Mouse (Mus musculus): ENCODE measurements at regions not wholly inside any gene's neighbourhood (a gene's known extent, or its start where the extent isn't known, plus 50 kb on each side); places are given as distances from the start of the nearest gene placed in this dataset.
A peak's percentile ranks its signal among the peaks of the same experiment; 100 is the strongest.

DNA sequence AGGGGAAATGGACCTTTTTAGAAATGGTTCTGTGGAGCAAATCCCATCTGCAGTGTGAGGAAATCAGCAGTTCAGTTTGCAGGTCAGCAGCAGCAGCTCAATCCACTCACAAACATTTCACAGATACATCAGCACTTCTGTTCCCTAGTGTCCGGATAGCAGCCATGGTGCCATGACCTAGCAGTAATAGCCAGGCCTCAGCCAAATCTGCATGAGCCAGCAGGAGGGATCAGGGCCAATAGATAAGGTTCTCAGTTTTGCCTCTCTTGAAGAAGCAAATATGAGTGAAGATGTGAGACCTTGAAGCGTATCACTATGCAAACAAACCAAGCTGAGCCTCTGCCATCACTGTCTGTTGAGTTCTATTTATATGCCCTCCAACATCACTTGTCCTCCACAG is 380.7 kb upstream of the Chrm3 start:
- no peak for DNase-seq (ENCODE audit: low read depth)
- TF ChIP-seq CTCF (IDR thresholded peaks at IDR 0.05; ENCODE audit: borderline replicate concordance, extremely low read depth, insufficient read depth, insufficient read length) = no peak
- TF ChIP-seq POLR2A (IDR thresholded peaks at IDR 0.05; ENCODE audit: borderline replicate concordance, extremely low read depth, insufficient read depth, insufficient read length, poor library complexity, severe bottlenecking) = no peak

DNA sequence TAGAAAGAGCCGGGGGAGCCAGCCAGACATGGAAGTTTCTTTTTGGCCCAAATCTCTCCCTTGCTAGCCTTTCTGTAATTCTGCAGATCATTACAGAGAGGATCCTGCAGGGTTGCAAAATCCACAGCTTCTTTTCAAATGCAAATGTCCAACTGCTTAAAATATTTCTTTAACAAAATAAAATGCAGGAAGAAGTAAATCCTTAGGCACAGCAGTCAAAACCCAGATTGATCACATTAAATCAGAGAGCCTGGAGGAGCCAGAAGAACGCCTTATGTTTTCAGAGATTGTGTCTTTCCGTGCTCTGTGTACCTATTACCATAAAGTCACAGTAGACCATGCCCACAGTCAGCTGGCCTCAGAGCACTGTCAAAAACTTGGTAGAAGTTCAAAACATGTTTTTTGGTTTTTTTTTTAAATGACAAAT is 365.1 kb upstream of the Chrm3 start:
- DNase-seq (ENCODE audit: low read depth) = peak; percentile 68
- TF ChIP-seq POLR2A (IDR thresholded peaks at IDR 0.05; ENCODE audit: borderline replicate concordance, extremely low read depth, insufficient read depth, insufficient read length, poor library complexity, severe bottlenecking) = no peak
- TF ChIP-seq CTCF (IDR thresholded peaks at IDR 0.05; ENCODE audit: borderline replicate concordance, extremely low read depth, insufficient read depth, insufficient read length) = no peak

GRCm38 (mm10) chr13:10725335-10725734 is 364.7 kb upstream of the Chrm3 start:
- no peak for DNase-seq (ENCODE audit: low read depth)
- TF ChIP-seq CTCF (IDR thresholded peaks at IDR 0.05; ENCODE audit: borderline replicate concordance, extremely low read depth, insufficient read depth, insufficient read length) (no peak), POLR2A (IDR thresholded peaks at IDR 0.05; ENCODE audit: borderline replicate concordance, extremely low read depth, insufficient read depth, insufficient read length, poor library complexity, severe bottlenecking) (no peak)

GRCm38 (mm10) chr13:10720639-10721038 is 360.0 kb upstream of the Chrm3 start:
- TF ChIP-seq POLR2A (IDR thresholded peaks at IDR 0.05; ENCODE audit: borderline replicate concordance, extremely low read depth, insufficient read depth, insufficient read length, poor library complexity, severe bottlenecking) (no peak), CTCF (IDR thresholded peaks at IDR 0.05; ENCODE audit: borderline replicate concordance, extremely low read depth, insufficient read depth, insufficient read length) (no peak)
- DNase-seq (ENCODE audit: low read depth) = no peak

DNA sequence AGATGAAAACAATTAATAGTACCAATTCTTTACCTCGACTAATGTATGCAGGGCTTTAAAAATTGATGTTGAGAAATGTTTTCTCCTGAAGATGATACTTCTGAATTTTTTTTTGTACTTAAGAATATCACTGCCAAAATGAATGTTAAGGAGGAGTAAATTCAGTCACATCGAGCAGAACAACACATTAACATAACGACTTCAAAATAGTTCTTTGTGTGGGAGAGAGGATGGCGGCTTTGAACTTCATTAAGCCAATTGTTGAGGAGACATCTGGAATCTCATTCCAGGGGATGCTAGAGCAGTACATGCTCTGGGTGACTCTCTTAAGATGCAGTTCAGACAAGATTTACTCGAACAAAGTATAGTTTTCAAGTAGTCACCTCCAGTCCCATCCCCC is 350.8 kb upstream of the Chrm3 start:
- TF ChIP-seq POLR2A (IDR thresholded peaks at IDR 0.05; ENCODE audit: borderline replicate concordance, extremely low read depth, insufficient read depth, insufficient read length, poor library complexity, severe bottlenecking) = no peak
- TF ChIP-seq CTCF (IDR thresholded peaks at IDR 0.05; ENCODE audit: borderline replicate concordance, extremely low read depth, insufficient read depth, insufficient read length) = no peak
- DNase-seq (ENCODE audit: low read depth) = no peak

DNA sequence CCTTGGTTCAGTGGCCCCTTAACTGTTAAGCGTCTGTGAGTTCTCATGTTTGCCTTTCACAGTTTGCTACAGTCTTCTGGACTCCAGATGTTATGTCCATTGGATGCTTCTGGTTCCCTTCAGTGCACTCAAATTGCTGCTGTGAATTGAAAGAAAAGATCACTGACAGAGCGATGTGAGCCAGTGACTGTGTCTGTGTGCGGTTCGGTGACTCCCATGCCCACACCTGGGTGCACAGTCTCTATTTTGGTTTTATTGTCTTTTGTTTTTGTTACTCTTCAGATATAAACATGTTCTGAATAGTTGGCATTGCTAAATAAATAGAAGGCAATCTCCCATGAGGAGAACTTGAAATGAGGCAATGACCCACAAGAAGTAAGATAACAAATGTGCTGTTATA is 350.3 kb upstream of the Chrm3 start:
- TF ChIP-seq CTCF (IDR thresholded peaks at IDR 0.05; ENCODE audit: borderline replicate concordance, extremely low read depth, insufficient read depth, insufficient read length) = no peak
- no peak for TF ChIP-seq POLR2A (IDR thresholded peaks at IDR 0.05; ENCODE audit: borderline replicate concordance, extremely low read depth, insufficient read depth, insufficient read length, poor library complexity, severe bottlenecking)
- no peak for DNase-seq (ENCODE audit: low read depth)

DNA sequence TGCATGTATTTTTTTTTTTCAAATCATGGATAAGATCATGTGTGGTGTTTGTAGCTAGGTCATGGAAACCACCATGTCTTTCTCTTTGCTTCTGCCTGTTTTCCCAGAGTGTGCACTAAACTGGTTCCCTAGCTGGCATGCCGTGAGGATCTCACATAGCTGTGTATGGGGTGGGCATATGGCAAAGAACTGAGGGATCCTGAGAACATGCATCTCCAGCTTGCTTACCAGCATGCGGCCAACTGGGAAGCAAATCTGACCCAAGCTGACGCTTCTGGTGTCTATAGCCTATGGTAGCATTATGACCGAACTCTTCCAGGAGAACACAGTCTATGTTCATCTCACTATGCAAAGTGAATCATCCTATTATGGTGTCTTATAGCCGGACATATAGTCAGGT is 336.5 kb upstream of the Chrm3 start:
- TF ChIP-seq CTCF (IDR thresholded peaks at IDR 0.05; ENCODE audit: borderline replicate concordance, extremely low read depth, insufficient read depth, insufficient read length) = no peak
- no peak for TF ChIP-seq POLR2A (IDR thresholded peaks at IDR 0.05; ENCODE audit: borderline replicate concordance, extremely low read depth, insufficient read depth, insufficient read length, poor library complexity, severe bottlenecking)
- DNase-seq (ENCODE audit: low read depth) = no peak

DNA sequence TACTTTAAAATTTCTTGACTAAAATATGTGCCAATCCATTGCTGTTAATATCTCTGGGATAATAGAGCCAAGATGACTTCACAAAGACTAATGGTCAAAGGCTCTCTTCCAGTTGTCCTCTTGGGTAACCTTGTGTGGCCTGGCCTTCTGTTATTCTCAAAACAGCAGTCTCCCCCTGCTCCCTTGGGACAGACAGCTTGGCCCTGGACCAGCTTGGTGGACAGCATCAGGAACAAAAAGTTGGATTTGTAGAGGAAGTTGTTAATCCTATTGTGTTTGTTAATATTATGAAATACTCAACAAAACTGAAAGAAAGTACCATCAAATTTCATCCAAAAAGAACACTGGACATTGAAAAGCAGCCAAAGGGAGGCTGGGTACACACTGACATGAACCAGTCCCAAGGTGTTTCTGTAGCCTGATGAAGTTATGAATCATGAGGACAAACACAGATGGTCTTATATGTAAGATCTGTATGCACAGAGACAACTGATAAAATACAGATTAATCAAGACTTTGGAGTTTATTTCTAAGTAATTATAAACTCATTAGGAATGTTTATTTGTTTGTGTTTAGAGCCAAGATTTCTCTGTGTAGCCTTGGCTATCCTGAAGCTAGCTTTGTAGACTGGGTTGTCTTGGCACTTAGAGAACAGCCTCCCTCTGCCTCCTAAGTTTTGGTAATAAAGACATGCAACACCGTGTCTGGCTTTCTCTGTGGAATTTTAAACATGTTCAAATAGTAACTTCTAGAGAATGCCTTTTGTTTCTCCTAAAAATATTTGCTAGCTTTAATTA is 335.7 kb upstream of the Chrm3 start:
- TF ChIP-seq POLR2A (IDR thresholded peaks at IDR 0.05; ENCODE audit: borderline replicate concordance, extremely low read depth, insufficient read depth, insufficient read length, poor library complexity, severe bottlenecking) = no peak
- TF ChIP-seq CTCF (IDR thresholded peaks at IDR 0.05; ENCODE audit: borderline replicate concordance, extremely low read depth, insufficient read depth, insufficient read length) = no peak
- no peak for DNase-seq (ENCODE audit: low read depth)

DNA sequence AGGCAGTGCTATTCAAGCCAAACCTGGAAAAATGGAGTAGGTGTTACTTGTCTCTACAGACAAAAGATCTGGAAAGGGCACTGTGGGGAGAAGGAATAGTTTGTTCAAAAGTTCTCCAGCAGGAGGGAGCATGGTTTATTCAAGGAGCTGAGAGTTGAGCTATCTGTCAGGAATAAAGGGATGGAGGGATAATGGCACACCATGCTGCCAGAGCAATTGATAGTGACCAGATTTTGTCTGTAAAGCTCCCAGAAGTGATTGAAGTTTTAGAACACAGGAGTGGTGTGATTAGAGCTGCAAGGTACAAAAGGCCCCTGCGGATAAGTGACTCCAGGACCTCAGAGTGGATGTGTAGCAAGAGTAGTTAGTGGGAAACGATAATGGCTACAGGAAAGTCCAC is 330.7 kb upstream of the Chrm3 start:
- DNase-seq (ENCODE audit: low read depth) = peak; percentile 56
- TF ChIP-seq CTCF (IDR thresholded peaks at IDR 0.05; ENCODE audit: borderline replicate concordance, extremely low read depth, insufficient read depth, insufficient read length) = no peak
- no peak for TF ChIP-seq POLR2A (IDR thresholded peaks at IDR 0.05; ENCODE audit: borderline replicate concordance, extremely low read depth, insufficient read depth, insufficient read length, poor library complexity, severe bottlenecking)

DNA sequence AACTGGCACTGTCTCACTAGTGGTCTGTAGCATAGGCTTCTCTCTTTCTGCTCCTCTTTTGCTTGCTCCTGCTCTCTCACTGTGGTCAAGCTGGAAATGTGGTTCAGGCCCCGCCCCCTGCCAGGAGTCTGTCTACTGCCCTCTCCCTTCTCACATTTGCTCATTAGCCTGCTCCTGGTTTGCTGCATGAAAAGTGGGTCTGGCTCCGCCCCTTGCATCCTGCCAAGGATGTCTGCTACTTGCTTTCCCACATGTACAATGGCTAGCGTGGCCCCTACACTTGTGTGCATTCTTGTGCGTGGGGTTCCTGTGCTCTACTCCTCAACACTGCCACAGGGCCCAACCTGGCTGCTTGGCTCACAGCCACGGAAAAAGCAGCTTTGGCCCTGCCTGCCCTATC is 326.7 kb upstream of the Chrm3 start:
- TF ChIP-seq POLR2A (IDR thresholded peaks at IDR 0.05; ENCODE audit: borderline replicate concordance, extremely low read depth, insufficient read depth, insufficient read length, poor library complexity, severe bottlenecking) (no peak), CTCF (IDR thresholded peaks at IDR 0.05; ENCODE audit: borderline replicate concordance, extremely low read depth, insufficient read depth, insufficient read length) (no peak)
- DNase-seq (ENCODE audit: low read depth) = peak; percentile 35

GRCm38 (mm10) chr13:10654086-10654422 is 293.4 kb upstream of the Chrm3 start:
- TF ChIP-seq POLR2A (IDR thresholded peaks at IDR 0.05; ENCODE audit: borderline replicate concordance, extremely low read depth, insufficient read depth, insufficient read length, poor library complexity, severe bottlenecking) (no peak), CTCF (IDR thresholded peaks at IDR 0.05; ENCODE audit: borderline replicate concordance, extremely low read depth, insufficient read depth, insufficient read length) (no peak)
- DNase-seq (ENCODE audit: low read depth) = no peak

DNA sequence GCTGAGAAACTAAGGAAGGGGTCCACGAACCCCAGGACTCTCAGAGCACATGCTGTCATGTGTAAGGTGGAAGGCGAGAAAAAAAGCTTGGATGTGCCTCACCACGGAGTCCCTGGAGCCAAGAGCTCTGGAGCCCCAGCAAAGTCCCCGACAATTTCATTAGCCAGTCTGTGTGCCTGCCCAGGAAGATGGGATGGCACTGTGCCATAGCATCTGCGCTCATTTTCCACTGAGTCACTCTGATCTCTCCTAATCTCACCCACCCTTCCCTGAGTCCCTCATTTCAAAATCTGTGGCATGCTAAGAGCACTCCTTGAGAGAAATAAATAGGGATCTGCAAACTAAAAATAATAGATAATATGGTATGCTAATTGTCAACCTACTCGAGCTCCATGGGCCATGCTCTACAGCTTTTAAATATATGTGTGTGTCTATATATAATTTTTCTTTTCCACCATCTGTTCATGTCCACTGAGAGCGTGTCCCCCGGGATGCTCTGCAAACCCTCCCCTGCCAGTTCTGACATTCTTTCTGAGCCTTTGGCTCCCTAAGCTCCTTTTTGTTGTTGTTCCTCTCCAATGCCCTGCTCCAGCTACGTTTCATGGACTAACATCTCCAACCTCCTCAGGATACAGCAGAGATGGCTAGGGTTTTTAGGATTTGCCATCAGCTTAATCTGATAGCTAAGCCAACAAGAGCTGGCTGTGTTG is 292.9 kb upstream of the Chrm3 start:
- DNase-seq (ENCODE audit: low read depth) = peak; percentile 87
- no peak for TF ChIP-seq CTCF (IDR thresholded peaks at IDR 0.05; ENCODE audit: borderline replicate concordance, extremely low read depth, insufficient read depth, insufficient read length)
- TF ChIP-seq POLR2A (IDR thresholded peaks at IDR 0.05; ENCODE audit: borderline replicate concordance, extremely low read depth, insufficient read depth, insufficient read length, poor library complexity, severe bottlenecking) = no peak

Measured in brain, embryonic 14.5 days (tissue).